Mouse (Mus musculus) embryonic fibroblast, embryonic 13.5 days (primary cell): ENCODE data around the gene Pde4dip.

Source experiments
- CTCF ChIP-seq: IDR thresholded peaks from 2 replicates; pipeline ENCODE4 v1.5.1; 2011; ENCODE audit warnings: mild to moderate bottlenecking, control low read depth, low read length, moderate library complexity, borderline replicate concordance; ENCODE audit not compliant: insufficient read depth
- POLR2A ChIP-seq: IDR thresholded peaks from 2 replicates; pipeline ENCODE4 v1.6.1; 2011; ENCODE audit warnings: low read depth, mild to moderate bottlenecking, control low read depth, low read length, moderate library complexity

DNA sequence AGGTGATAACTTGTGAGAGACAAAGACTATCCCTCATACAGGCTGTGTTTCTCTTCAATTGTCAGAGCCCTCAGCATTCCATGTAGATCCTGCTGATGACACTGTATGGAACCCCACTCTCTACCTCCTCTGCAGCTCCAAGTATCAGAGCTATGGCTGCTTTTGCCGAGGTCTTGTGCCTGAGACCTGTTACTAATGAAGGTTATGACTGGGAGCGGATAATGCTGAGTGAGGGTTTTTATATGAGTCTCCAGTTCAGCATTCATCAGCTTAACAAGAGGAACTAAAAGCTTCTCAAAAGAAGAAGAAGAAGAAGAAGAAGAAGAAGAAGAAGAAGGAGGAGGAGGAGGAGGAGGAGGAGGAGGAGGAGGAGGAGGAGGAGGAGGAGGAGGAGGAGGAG, 112.8 kb downstream of the Pde4dip start:
- no peak for TF ChIP-seq CTCF
- TF ChIP-seq POLR2A, result no peak
